Mouse (Mus musculus) thymus, adult 2 months (tissue): ENCODE results near the gene Rfxap.

Experiments used
- CTCF ChIP-seq: fragments of 200-500 bp; IDR thresholded peaks from 2 replicates; pipeline ENCODE4 v1.5.1; 2012; ENCODE audit warnings: mild to moderate bottlenecking, control low read depth, low read length, moderate library complexity, borderline replicate concordance; ENCODE audit not compliant: control insufficient read depth, poor library complexity, insufficient read depth; ENCODE audit errors: extremely low read depth
- POLR2A ChIP-seq: fragments of 200-500 bp; IDR thresholded peaks from 2 replicates; pipeline ENCODE4 v1.6.1; 2012; ENCODE audit warnings: mild to moderate bottlenecking, low read length, control low read depth, moderate library complexity; ENCODE audit not compliant: control insufficient read depth, poor library complexity, insufficient read depth; ENCODE audit errors: extremely low read depth

DNA sequence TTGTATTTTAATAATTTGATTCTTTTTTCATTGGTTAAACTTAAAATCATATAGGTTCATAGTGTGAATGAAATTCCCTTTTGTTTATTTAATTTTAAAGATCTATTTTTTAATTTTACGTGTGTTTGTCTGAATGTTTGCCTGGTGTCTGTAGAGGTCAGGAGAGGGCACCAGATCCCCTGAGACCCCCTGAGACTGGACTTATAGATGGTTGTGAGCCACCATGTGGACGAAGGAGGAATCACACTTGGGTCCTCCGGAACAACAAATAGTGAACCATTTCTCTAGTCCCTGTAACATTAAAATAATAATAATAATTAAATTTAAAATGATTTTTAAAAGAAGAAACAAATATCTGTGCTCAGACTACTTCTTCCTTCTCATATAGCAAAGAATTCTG is 7.7 kb upstream of the Rfxap start:
- TF ChIP-seq CTCF = no peak
- no peak for TF ChIP-seq POLR2A
